Comparison of ENCODE assay signal across 32 mouse cellular contexts in the genomic region with DNA sequence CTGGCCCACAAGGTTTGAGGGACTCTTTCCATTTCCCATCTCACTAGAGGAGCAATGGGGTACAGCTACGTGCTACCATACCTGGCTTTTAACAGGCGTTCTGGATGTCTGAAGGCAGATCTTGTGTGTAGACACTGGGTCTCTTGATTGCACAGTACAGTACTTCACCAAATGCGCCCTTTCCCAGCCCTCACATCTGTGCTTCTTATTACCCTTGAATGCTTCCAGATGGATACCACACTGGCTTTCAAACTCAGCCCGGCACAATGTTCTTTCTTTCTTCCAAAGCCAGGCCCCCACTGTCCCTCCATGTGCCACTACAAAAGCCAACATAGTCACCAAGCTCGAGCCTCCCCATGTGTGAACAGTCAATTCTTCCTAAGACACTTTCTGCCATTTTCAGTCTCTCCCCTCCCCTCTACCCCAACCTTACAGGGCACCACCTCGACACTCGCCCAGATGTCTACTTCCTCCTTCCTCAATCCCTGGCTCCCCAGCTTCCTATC. TPM values are rescaled to one million over a fixed set of nuclear protein-coding genes. Genes with fewer than 3 reads are reported as not detected.
DNase-seq lines count a peak whose midpoint lies in the region; ATAC-seq and TF ChIP-seq lines count a peak whose summit lies in the region.
"Had no signal": no experiment of that assay in that cellular context is flagged by ENCODE, and none has a peak within 500 bp of the region (broad histone marks: within the 10 kb centered on the region; RNA-seq: fewer than 3 reads in every experiment).

No protein-coding gene starts in this region.

- peak overlapping the region; percentile 83 for H3K27ac ChIP-seq in kidney, adult 2 months (ENCODE audit: insufficient read depth, low read depth, low read length)
- H3K27ac ChIP-seq in embryonic facial prominence, embryonic 11.5 days (replicated peaks; ENCODE audit: low read depth, low read length): no peak overlapping the region
- no peak overlapping the region for H3K27ac ChIP-seq in hindbrain, embryonic 14.5 days
- H3K27ac ChIP-seq: forebrain, embryonic 13.5 days; hindbrain, embryonic 12.5 days; midbrain, embryonic 13.5 days had no signal

- H3K36me3 ChIP-seq in kidney, adult 2 months (ENCODE audit: control insufficient read depth, insufficient read depth, low read length): no peaks in the 10 kb centered on the region
- H3K36me3 ChIP-seq in embryonic facial prominence, embryonic 11.5 days (replicated peaks; ENCODE audit: control insufficient read depth, insufficient read depth, low read depth, low read length): no peaks in the 10 kb centered on the region
- no peaks in the 10 kb centered on the region for H3K36me3 ChIP-seq in hindbrain, embryonic 14.5 days (replicated peaks; ENCODE audit: control insufficient read depth, insufficient read depth)
- H3K36me3 ChIP-seq: heart, embryonic 12.5 days; hindbrain, embryonic 12.5 days; midbrain, embryonic 13.5 days had no signal

- TF ChIP-seq POLR2A in kidney, adult 2 months (IDR thresholded peaks at IDR 0.05; ENCODE audit: low read depth, low read length): no peak

- H3K4me3 ChIP-seq in kidney, adult 2 months (ENCODE audit: insufficient read depth, low read depth, low read length): no peak overlapping the region
- H3K4me3 ChIP-seq in embryonic facial prominence, embryonic 11.5 days (ENCODE audit: low read depth, low read length): no peak overlapping the region
- no peak overlapping the region for H3K4me3 ChIP-seq in hindbrain, embryonic 14.5 days (replicated peaks; ENCODE audit: low read length)
- H3K4me3 ChIP-seq: forebrain, embryonic 13.5 days; heart, embryonic 12.5 days; hindbrain, embryonic 12.5 days; midbrain, embryonic 13.5 days had no signal

- no peak for DNase-seq in kidney, adult 2 months
- no peak for DNase-seq in kidney, postnatal 4 days
- DNase-seq in embryonic facial prominence, embryonic 11.5 days (ENCODE audit: low spot score): peak; percentile 71
- DNase-seq in mesoderm, embryonic 11.5 days (ENCODE audit: low read depth, low spot score): peak; percentile 39
- DNase-seq in heart, postnatal 10 days: no peak
- DNase-seq in hindbrain, embryonic 14.5 days (ENCODE audit: low spot score): no peak
- no peak for DNase-seq in spleen, postnatal 14 days (ENCODE audit: low spot score in 2 of 2)
- DNase-seq: adrenal gland, postnatal 36 days; cerebellum, adult 11 months; cerebellum, adult 9-11 months; gastrocnemius, postnatal 14 days; heart, adult 18-20 months; heart, postnatal 14 days; kidney, adult 8-10 months; kidney, postnatal 10 days; liver; liver, postnatal 0 days; right cerebral cortex, postnatal 25 days; thymus, postnatal 25 days had no signal

- WGBS in kidney, adult 2 months: 59% methylated on average over 7 of the region's 7 CpGs
- WGBS in embryonic facial prominence, embryonic 11.5 days: 39% methylated on average over 7 of the region's 7 CpGs
- WGBS in hindbrain, embryonic 14.5 days: 75% methylated on average over 7 of the region's 7 CpGs

- TF ChIP-seq CTCF in kidney, adult 2 months (conservative IDR thresholded peaks at IDR 0.05; ENCODE audit: insufficient read depth, insufficient read length, low read depth, low read length): no peak

- H3K4me1 ChIP-seq in kidney, adult 2 months (ENCODE audit: control insufficient read depth, insufficient read depth, low read length): peaks cover 30% of the 10 kb centered on the region
- no peaks in the 10 kb centered on the region for H3K4me1 ChIP-seq in embryonic facial prominence, embryonic 11.5 days (ENCODE audit: control insufficient read depth, insufficient read depth, low read length)
- H3K4me1 ChIP-seq in hindbrain, embryonic 14.5 days (replicated peaks; ENCODE audit: control insufficient read depth, insufficient read depth, low read length): no peaks in the 10 kb centered on the region
- H3K4me1 ChIP-seq: forebrain, embryonic 13.5 days; hindbrain, embryonic 12.5 days; midbrain, embryonic 13.5 days had no signal

- intact Hi-C loops in heart, postnatal 10 days (cut with DNase I): no loop called here

- ATAC-seq in embryonic facial prominence, embryonic 11.5 days (replicated peaks; ENCODE audit: insufficient number of reproducible peaks, low FRiP score, low TSS enrichment, low read depth): no peak
- 0 out of 2 replicates have a peak, but pooled peaks have one; percentile 31 for ATAC-seq in granulocyte monocyte progenitor cell, adult 5-6 weeks (replicated peaks; ENCODE audit: poor library complexity, severe bottlenecking)
- ATAC-seq in hindbrain, embryonic 14.5 days (ENCODE audit: low FRiP score): no peak
- ATAC-seq: CD4-positive, CD25-positive, alpha-beta regulatory T cell, adult 4 months; forebrain, embryonic 13.5 days; inflammation-experienced regulatory T-cells, adult 6 months; liver, postnatal 0 days; lung, postnatal 0 days; midbrain, embryonic 13.5 days had no signal

- H3K9ac ChIP-seq in embryonic facial prominence, embryonic 11.5 days (replicated peaks; ENCODE audit: low read length): no peak overlapping the region
- no peak overlapping the region for H3K9ac ChIP-seq in hindbrain, embryonic 14.5 days
- H3K9ac ChIP-seq: forebrain, embryonic 13.5 days; heart, embryonic 12.5 days; hindbrain, embryonic 12.5 days; liver, postnatal 0 days; midbrain, embryonic 13.5 days had no signal

- H3K27me3 ChIP-seq in kidney, adult 2 months (replicated peaks; ENCODE audit: control insufficient read depth, insufficient read depth, low read length): no peaks in the 10 kb centered on the region
- no peaks in the 10 kb centered on the region for H3K27me3 ChIP-seq in embryonic facial prominence, embryonic 11.5 days (ENCODE audit: control insufficient read depth, insufficient read depth, low read length)
- no peaks in the 10 kb centered on the region for H3K27me3 ChIP-seq in hindbrain, embryonic 14.5 days (ENCODE audit: control insufficient read depth, insufficient read depth, low read length)
- H3K27me3 ChIP-seq: forebrain, embryonic 13.5 days; heart, embryonic 12.5 days; hindbrain, embryonic 12.5 days; midbrain, embryonic 13.5 days had no signal

- no peak overlapping the region for H3K4me2 ChIP-seq in embryonic facial prominence, embryonic 11.5 days (ENCODE audit: low read depth, low read length)
- no peak overlapping the region for H3K4me2 ChIP-seq in hindbrain, embryonic 14.5 days (replicated peaks)
- H3K4me2 ChIP-seq: forebrain, embryonic 13.5 days; heart, embryonic 12.5 days; hindbrain, embryonic 12.5 days; midbrain, embryonic 13.5 days had no signal

- H3K9me3 ChIP-seq in embryonic facial prominence, embryonic 11.5 days (replicated peaks; ENCODE audit: control insufficient read depth, low read length): no peaks in the 10 kb centered on the region
- no peaks in the 10 kb centered on the region for H3K9me3 ChIP-seq in hindbrain, embryonic 14.5 days (ENCODE audit: control insufficient read depth, low read length)
- H3K9me3 ChIP-seq: forebrain, embryonic 13.5 days; heart, embryonic 12.5 days; hindbrain, embryonic 12.5 days; midbrain, embryonic 13.5 days had no signal

RNA-seq across cellular contexts. Expression of gene Slc22a1, which starts 3.3 kb away (rescaled TPM):
- polyA plus RNA-seq in kidney, adult 2 months (2012; rRNA removed): 468 and 516 TPM in 2 replicates
- not detected in 2 replicates for polyA plus RNA-seq in embryonic facial prominence, embryonic 11.5 days (2014; fragmentation: Nextera tagmentation; extraction: Ambion mirVana)
- total RNA-seq in granulocyte monocyte progenitor cell, adult 5-6 weeks (2014; fragmentation: Nextera tagmentation): not detected in 2 replicates
- total RNA-seq in granulocyte monocyte progenitor cell, adult 5-6 weeks (2017): not detected in 2 replicates
- 1 to 10 TPM; 2.3 to 3.4 TPM for total RNA-seq in heart, postnatal 10 days (2021)
- polyA plus RNA-seq in hindbrain, embryonic 14.5 days (2014; fragmentation: Nextera tagmentation; extraction: Ambion mirVana): not detected in 2 replicates
- total RNA-seq: gastrocnemius, postnatal 14 days; layer of hippocampus, adult 18-20 months; layer of hippocampus, postnatal 25 days; megakaryocyte, adult 5-6 weeks; monocyte, adult 5-6 weeks had no signal
- polyA plus RNA-seq: CD4-positive, CD25-positive, alpha-beta regulatory T cell, adult 4 months; forebrain, embryonic 13.5 days; hindbrain, embryonic 12.5 days; midbrain, embryonic 13.5 days; neural tube, embryonic 11.5 days had no signal

Comparison
In these comparisons a context has a peak if more than half of its experiments do, and no peak if none do; other contexts are left out.
1. DNase-seq: peak in embryonic facial prominence, embryonic 11.5 days (single experiment) and mesoderm, embryonic 11.5 days (single experiment); none in kidney, adult 2 months (single experiment), kidney, postnatal 4 days (0 of 2), heart, postnatal 10 days (0 of 2), hindbrain, embryonic 14.5 days (single experiment) and spleen, postnatal 14 days (0 of 2).
2. RNA of gene Slc22a1, which starts 3.3 kb away (polyA plus RNA-seq): 468 to 516 TPM in kidney, adult 2 months; not detected in embryonic facial prominence, embryonic 11.5 days and not detected in hindbrain, embryonic 14.5 days; every median in the first group is over 100 times any median in the second.